Mouse (Mus musculus) thymus, adult 2 months (tissue): ENCODE measurements around the gene Reg3g.

Source experiments
- CTCF ChIP-seq: fragments of 200-500 bp; IDR thresholded peaks from 2 replicates; pipeline ENCODE4 v1.5.1; 2012; ENCODE audit warnings: mild to moderate bottlenecking, control low read depth, low read length, moderate library complexity, borderline replicate concordance; ENCODE audit not compliant: control insufficient read depth, poor library complexity, insufficient read depth; ENCODE audit errors: extremely low read depth
- POLR2A ChIP-seq: fragments of 200-500 bp; IDR thresholded peaks from 2 replicates; pipeline ENCODE4 v1.6.1; 2012; ENCODE audit warnings: mild to moderate bottlenecking, low read length, control low read depth, moderate library complexity; ENCODE audit not compliant: control insufficient read depth, poor library complexity, insufficient read depth; ENCODE audit errors: extremely low read depth

GRCm38 (mm10) chr6:78462360-78462759 is 6.3 kb downstream of the Reg3g start:
- no peak for TF ChIP-seq POLR2A
- TF ChIP-seq CTCF = no peak
